In genomic region chr10:44071095-44071494, GRCm38 (mm10) we compare ENCODE assay signal across 8 mouse cellular contexts.
DNase-seq lines count a peak whose midpoint lies in the region; ATAC-seq lines count a peak whose summit lies in the region.

No protein-coding gene starts in this region.

- H3K4me2 ChIP-seq in heart, embryonic 12.5 days: no peak overlapping the region
- H3K4me2 ChIP-seq in midbrain, embryonic 13.5 days (replicated peaks): no peak overlapping the region

- no peaks in the 10 kb centered on the region for H3K4me1 ChIP-seq in heart, embryonic 12.5 days (replicated peaks)
- no peaks in the 10 kb centered on the region for H3K4me1 ChIP-seq in limb, embryonic 10.5 days
- H3K4me1 ChIP-seq in midbrain, embryonic 13.5 days (replicated peaks): no peaks in the 10 kb centered on the region

- WGBS in heart, embryonic 12.5 days: 8% methylated on average over 4 of the region's 4 CpGs
- WGBS in limb, embryonic 10.5 days: 6% methylated on average over 4 of the region's 4 CpGs
- 7% methylated on average over 4 of the region's 4 CpGs for WGBS in midbrain, embryonic 13.5 days

- no peak overlapping the region for H3K9ac ChIP-seq in heart, embryonic 12.5 days
- no peak overlapping the region for H3K9ac ChIP-seq in midbrain, embryonic 13.5 days (replicated peaks)

- H3K9me3 ChIP-seq in heart, embryonic 12.5 days (replicated peaks): no peaks in the 10 kb centered on the region
- no peaks in the 10 kb centered on the region for H3K9me3 ChIP-seq in limb, embryonic 10.5 days (replicated peaks)
- no peaks in the 10 kb centered on the region for H3K9me3 ChIP-seq in midbrain, embryonic 13.5 days

- H3K36me3 ChIP-seq in heart, embryonic 12.5 days: no peaks in the 10 kb centered on the region
- H3K36me3 ChIP-seq in limb, embryonic 10.5 days: no peaks in the 10 kb centered on the region
- H3K36me3 ChIP-seq in midbrain, embryonic 13.5 days: no peaks in the 10 kb centered on the region

- H3K27me3 ChIP-seq in heart, embryonic 12.5 days (replicated peaks): no peaks in the 10 kb centered on the region
- no peaks in the 10 kb centered on the region for H3K27me3 ChIP-seq in limb, embryonic 10.5 days (ENCODE audit: low read depth, poor library complexity, severe bottlenecking)
- no peaks in the 10 kb centered on the region for H3K27me3 ChIP-seq in midbrain, embryonic 13.5 days

- no peak overlapping the region for H3K27ac ChIP-seq in heart, embryonic 12.5 days (ENCODE audit: poor library complexity, severe bottlenecking)
- H3K27ac ChIP-seq in limb, embryonic 10.5 days: no peak overlapping the region
- H3K27ac ChIP-seq in midbrain, embryonic 13.5 days: no peak overlapping the region

- no peak overlapping the region for H3K4me3 ChIP-seq in heart, embryonic 12.5 days
- H3K4me3 ChIP-seq in limb, embryonic 10.5 days: no peak overlapping the region
- H3K4me3 ChIP-seq in midbrain, embryonic 13.5 days (replicated peaks): no peak overlapping the region

- DNase-seq in heart, adult 8-10 months (ENCODE audit: low spot score): peak; percentile 59
- peak; percentile 39 for DNase-seq in c-Kit-positive CD71-positive TER-119-positive erythroid progenitor cells, embryonic 14.5 days (ENCODE audit: low spot score)
- peak; percentile 79 for DNase-seq in forelimb bud, embryonic 11.5 days (ENCODE audit: low read depth, low spot score)
- peak; percentile 50 for DNase-seq in kidney, adult 11 months
- peak; percentile 72 for DNase-seq in limb, embryonic 10.5 days (ENCODE audit: low spot score)
- DNase-seq in skeletal muscle tissue, adult 2 months (ENCODE audit: low read depth, low spot score): peak; percentile 55

- ATAC-seq in heart, embryonic 12.5 days (ENCODE audit: insufficient number of reproducible peaks, low FRiP score): no peak
- peak; percentile 85 for ATAC-seq in midbrain, embryonic 13.5 days
